Mouse (Mus musculus) frontal cortex, postnatal 25 days (tissue): Measurements from ENCODE around the gene Large1.
"Not testable (repeated sequence)": the region's sequence is repeated elsewhere in the genome, so short reads cannot be mapped to it uniquely, and the experiment has no call there.

ENCODE experiments used
- DNase-seq, 2 experiments: peaks; one replicate each; pipeline ENCODE4 v3.0.0; 2022; ENCODE audit warnings: low spot score in 2 of 2

Gene Large1

DNA sequence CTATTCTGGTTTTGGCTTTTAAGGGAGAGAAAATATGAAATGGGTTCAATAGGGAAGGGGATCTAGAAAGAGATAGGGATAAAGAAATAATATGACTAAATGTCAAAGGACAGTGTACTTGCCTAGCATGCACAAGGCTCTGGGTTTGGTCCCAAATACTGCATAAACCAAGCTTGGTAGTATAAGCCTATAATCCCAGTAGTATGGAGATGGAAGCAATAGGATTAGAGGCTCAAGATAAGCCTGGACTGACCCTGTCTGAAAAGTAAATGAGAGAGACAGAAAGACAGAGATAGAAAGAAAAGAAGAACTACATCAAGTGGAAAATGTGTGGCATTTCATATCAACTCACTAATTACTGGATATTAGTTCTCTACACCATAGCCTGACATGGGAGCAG, 180.7 kb downstream of the Large1 start:
- DNase-seq, result no peak

DNA sequence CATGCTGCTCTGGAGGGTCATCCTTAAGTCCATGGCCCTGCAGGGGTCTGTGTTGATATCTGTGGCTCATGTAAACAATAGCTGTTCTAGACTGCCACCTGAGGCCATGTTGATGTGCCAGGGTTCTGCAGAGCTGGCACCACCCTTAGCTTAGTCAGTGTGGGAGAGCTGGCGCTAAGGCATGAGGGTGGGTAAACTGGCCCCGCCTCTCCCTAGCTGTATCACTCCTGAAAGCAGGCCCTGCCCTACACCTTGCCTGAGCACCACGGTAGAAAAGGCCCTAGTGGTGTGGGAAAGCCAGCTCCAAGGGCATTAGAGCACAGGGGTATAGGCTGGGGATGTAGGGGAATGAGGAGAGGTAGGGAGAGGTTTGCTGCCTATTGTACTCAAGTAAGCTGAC, 191.3 kb downstream of the Large1 start:
- DNase-seq, result no peak

DNA sequence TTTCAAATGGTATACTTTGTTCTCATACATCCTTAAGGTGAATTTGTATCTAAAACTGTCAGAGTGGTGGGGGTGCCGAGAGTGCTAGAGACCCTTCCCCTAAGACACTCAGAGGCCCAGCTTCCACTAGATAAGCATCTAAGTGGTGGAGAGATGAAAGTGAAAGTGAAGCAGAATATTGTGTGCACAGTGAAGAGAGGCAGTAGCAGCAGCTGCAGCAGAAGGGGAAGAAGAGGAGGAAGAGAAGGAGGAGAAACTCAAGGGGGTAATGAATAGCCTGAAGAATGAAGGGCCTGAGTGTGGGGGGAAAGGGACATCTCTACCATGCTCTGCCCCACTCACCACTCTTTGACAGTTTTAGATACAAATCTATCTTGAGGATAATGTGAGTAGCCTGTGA, 191.8 kb downstream of the Large1 start:
- no peak for DNase-seq

DNA sequence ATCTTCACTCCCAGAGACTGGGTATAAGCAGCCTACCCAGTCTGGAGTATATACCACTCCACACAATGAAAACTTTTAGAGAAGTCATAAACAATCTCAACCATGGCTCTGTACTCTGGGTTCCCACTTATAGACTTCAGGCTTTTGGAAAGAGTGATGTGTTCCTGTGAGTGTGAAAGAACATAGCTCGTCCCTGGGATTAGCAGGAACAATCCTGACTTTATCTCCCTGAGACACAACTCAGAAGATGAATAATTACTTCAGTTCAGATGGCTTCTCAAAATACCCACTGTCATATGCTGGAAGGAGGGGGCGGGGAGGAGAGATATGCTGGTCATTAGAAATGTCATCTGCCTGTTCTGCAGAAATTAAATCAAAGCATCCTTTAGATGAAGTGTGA, 192.4 kb downstream of the Large1 start:
- no peak for DNase-seq

DNA sequence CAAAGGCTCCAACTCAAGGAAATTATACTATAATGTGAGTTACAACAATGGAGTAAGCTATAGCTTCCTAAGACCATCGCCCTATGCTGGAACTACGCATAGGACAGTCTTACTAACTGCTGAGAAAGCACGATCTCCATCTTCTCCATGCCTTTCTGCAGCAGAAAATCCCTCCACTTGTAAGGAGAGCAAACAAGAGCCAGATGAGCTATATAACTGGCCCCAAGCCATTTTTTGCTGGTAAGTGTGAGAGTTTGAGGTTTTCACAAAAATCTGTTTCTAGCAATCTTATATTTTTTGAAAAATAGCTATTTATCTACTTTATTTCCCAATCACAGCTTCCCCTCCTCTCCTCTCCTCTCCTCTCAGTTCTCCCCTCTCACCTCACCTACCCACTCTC, 206.1 kb downstream of the Large1 start:
- no peak for DNase-seq

DNA sequence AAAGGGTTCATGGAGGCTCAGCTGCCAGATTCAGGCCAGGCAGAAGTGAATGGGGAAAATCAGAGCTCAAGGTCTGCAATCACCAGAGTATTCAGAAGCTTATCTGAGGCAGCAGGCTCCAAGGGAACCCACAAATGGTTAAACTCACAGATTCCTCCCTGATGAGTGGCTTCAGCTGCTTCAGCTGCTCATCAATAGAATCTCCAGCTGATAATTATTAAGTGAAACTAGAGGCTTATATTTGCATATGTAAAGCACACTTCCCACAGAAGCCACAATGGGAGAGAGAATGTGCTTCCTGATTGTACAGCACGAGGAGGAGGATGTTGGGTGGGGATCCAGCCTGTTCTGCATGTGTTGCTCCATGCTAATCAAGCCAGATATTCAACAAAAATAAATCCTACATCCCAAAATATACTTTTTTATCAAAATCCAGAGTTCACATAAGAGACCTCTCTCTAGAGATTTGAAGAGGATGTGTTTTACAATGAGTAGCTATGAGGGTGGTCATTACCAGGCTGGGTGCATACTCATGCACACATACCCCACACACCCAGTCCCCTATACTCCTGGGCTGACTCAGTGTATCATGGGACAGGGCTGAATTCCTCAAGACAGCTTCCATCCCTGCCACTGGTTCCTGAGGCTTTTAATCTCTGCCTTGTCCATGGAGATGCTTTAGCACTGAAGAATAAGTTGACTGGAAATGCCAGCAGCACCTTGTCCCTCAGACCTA, 210.5 kb downstream of the Large1 start:
- no peak for DNase-seq

DNA sequence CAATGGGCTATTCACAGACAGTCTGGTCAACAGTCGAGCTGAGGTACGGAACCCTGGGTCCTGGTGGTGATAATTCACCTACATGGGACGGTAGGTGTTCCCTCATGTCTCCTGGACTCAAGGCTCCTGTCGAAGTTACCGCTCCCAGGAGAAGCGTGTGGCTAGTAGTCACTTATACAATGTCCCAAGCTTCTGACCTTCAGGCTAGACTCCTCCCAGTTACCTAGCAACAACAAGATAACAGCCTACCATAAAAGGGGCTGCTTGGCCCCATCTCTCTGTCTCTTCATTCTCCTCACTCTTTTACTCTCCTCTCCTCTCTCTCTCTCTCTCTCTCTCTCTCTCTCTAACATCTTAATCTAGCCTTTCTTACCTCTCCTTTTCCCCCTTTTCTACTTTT, 217.9 kb downstream of the Large1 start:
- no peak for DNase-seq

DNA sequence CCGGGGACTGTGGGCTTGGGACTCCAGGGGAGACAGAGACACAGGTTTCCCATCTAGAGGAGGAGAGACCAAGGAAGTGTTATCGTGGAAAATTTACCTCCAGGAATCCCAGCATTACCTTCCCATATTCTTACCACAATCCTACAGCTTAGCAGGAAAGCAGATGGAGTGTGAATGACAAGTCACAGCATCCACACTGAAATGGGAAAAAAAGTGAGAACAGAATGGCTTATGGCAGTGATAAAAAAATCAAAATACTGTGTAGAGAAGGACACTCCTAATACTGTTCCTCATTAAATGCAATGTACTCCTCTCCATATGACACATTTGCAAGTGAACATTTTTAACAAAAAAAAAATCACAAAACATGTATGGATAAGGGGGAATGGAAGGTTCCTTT, 221.3 kb downstream of the Large1 start:
- DNase-seq, result no peak

DNA sequence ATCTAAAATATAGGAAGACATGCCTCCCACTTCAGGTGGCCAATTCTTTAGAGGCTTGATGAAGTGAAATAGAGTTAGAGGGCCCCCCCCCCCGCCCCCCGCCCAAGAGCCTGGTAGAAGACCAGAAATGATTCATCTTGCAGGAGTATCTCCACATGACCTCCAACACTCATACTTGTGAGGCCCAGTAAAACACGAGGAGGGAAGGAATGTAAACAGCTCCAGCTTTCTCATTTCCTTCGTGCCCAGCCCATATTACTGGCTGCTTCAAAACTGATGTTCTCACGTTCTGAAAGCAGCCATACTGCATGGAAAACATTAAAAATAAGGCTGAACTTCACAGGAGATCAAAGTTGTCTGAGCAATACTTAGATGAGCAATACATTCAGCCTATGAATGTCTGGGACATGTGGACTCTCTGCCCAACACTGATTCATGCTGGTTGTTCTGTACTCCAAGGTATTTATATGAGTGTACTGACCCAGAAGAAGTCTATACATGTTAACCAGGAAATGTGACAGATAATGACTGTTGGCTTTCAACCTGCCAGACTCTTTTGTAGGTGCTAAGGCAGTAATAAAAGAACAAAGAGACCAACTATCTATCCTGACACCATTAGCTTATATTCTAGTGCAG, 229.4 kb downstream of the Large1 start:
- no peak for DNase-seq

DNA sequence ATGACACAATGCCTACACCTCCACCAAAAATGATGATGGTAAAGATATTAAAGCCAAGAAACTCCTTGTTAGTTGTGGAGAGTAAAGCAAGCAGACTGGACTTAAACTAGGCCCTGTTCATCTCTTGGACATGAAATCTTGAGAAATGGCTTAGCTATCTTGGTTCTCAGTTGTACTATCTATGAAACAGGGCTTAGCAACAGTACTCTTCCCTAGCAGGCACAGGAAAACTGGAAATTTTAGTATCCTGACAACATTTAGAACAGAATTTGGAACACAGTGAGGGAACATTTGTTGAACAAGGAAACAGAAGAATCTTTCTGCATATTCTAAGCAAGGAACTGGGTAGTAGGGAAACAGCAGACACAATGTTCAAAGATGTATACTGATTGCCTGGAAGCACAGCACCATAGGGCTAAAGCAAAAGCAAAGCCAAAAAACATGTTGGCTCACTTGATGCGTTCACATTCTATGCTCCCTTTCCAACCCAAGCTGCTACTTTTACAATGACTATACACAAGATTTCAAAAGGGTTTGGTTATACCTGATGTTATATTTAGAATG, 240.9 kb downstream of the Large1 start:
- no peak for DNase-seq

DNA sequence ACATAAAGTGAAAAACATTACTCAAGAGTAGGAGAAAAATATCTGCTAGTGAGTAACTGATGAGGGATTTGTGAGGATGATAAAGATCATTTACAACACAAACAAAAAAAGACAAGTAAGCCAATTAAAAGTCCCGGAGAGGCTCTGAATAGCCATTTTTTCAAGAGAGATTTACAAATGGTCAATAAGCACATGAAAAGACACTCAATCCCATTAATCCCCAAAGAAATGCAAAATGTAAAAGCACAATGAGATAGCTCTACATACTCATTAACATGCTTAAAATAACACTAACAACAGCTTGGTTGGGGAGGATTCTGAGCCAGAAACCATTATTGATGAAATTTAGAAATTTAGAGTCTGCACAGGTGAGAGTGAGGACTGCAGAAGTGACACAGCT, 249.3 kb downstream of the Large1 start:
- no peak for DNase-seq

DNA sequence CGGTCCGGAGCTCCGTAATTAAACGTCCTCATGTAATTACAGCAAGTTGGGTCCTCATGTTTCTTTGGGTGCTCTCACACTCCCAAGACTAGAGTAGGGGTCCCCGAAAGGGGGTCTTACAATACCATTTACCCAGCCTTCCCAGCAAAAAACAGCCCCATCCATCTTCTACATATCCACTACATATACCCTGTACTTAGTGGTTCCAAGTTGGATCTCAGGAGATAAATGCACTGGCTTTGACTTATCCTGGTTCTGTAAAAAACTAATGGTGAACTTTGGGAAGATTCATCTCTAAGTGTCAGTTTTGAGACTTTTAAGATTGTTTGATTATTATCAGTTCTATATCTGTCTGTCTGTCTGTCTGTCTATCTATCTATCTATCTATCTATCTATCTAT, 252.3 kb downstream of the Large1 start:
- DNase-seq, result no peak

DNA sequence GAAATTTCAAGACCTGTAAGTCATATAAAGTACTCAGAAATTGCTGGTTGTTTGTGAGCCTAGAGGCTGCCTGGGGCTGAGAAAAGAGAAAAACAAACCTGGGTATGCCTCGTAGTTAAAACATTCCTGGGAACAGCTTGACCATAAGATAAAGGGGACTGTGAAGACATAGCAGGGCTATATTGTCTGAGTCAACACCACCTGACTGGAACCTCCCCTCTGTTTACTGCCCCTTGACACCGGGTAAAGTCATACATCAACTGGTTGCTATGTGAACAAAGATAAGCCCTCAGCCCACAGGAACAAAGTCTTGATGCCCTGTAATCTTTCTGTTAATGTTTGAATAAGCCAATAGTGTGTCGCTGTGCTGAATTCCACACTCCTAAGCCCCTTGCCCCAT, 252.7 kb downstream of the Large1 start:
- not testable (repeated sequence) for DNase-seq

DNA sequence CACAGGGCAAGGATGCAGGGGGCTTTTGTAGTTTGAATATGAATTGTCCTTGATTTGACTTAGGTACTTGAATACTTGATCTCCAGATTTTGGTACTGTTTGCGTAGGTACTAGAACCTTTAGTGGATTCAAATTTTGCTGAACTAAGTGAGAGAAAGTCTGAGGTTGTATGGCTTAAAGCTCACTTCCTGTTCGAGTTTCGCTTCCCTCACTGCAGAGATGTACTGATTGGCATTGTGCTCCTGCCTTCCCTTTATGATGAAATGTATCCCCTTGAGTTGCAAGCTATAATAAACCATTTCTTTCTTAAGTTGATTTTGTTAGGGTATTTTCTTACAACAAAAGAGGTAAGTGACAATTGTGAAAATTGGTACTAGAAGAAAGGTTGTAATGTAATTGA, 253.8 kb downstream of the Large1 start:
- DNase-seq, result no peak

DNA sequence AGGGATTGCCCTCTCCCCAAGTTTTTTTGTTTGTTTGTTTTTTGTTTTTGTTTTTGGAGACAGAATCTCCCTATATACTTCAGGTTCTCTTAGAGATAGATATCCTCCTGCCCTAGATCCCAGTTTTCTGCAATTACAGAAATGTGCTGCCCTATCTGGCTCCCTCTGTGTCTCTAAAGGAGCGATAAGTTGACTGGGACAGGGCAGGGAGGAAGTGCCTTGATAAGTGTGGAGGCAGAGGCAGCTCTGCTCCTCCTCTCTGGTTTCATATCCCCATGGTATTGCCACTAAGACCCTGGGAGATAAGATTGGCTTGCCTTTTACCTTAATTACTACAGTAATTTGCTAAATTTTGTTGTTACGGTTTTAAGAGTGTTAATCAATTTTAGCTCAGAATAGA, 256.4 kb downstream of the Large1 start:
- no peak for DNase-seq

DNA sequence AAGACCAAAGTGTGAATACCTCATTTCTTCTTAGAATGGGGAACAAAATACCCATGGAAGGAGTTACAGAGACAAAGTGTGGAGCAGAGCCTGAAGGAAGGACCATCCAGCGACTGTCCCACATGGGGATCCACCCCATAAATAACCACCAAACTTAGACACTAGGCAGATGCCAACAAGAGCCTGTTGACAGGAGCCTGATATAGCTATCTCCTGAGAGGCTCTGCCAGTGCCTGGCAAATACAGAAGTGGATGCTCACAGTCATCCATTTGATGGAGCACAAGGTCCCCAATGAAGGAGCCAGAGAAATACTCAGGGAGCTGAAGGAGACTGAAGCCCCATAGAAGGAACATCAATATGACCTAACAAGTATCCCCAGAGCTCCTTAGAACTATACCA, 275.6 kb downstream of the Large1 start:
- DNase-seq, result not testable (repeated sequence)

DNA sequence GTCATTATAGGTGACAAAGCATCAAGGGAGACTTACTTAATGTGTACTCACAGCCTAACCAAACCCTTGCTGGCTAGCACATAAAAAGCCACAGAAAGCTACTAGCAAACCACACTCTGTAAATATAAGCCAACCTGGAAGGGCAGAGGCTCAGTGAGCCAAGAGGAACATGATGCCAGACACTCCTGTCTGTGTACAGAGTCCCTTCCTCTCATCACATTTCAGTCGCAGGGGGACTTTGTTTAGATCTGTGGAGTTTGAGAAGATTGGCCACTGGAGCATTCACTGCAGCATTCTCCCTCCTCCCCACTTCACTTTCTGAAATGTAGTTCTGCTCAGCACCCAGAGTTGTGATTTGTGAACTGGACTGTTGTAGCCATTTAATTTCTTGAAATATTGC, 291.9 kb downstream of the Large1 start:
- DNase-seq, result no peak

DNA sequence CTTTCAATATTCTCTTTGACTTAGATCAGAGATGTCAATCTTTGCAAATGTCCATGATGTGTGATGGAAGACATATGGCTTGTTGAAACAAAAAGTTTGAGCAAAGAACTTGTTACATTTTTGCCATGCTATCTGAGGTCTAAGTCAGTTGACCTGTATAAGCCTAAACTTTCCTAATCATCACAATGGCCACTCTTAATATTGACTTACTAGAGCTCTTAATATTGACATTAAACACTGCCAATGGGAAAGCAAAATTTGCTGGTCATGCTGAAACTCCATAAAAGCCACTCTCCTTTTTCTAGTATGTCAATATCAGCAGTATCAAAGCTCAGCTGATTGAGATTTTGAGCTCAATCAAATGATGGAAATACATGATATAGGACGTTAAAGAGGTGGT, 298.6 kb downstream of the Large1 start:
- no peak for DNase-seq

DNA sequence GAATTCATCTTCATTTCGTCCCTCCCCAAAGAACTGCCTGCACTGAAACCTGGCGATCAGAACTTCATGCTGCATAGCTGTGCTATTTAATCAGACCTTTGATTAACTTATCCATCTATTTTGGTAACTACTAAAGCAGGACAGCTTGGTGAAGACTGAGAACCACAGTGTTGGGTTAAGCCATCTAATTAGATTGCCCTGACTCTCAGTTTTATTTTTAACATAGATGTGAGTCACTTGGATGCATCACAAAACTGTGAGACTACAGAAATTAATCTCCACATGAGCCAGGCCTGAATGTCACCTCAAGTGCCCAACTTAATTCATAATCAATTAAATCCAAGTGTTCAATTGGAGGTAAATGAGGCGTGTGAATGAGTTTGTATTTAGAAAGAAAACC, 299.5 kb downstream of the Large1 start:
- DNase-seq, result no peak

DNA sequence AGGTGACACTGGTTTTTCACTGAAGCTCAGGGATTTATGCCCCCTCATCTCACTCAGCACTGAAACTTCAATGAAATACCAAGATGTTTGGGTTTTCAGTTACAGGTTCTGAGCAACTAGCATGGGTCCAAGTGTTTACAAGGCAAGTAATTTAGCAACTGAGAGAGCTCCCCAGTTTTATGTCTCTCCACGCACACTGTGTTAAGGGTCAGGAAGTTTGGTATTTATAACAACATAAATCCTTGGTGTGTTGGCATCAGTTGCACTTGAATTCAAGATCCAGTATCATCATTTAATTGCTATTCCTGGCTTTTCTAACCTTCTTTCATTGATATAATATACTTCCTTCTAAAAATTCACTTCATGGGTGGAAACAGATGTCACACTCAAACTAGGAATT, 300.9 kb downstream of the Large1 start:
- no peak for DNase-seq

DNA sequence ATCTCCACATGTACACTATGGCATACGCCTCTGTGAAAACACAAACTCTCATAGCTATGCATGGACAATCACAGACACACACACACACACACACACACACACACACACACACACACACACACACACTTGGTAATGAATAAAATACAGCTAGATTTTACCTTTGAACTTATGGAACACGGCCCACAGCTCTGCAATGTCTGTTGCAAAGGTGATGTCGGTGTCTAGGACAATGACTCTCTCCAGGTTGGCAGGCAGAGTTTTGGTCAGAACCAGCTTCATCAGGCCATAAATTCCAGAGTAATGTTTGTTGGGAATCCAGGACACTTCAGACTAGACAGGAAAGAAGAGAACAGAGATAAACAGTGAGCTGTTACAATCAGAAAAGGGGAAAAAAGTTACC, 305.2 kb downstream of the Large1 start:
- DNase-seq, result no peak

DNA sequence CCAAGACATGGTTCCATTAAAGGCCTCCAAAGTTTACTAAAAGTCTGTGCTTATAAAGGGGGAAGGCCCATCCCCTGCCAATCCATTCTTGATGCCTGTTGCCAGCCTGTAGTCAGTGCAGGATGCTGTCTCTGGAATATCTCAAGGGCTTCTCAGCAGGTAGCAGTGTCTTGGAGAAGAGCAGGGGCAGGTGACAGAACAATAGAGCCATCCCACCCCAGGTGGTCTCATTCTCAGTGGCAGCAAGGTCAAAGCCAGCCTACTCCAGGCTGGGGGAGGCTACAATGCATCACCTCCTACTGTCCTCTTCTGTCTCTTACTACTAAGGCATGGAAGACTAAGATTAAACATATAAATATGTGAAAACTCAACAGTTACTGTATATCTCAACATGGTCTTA, 323.6 kb downstream of the Large1 start:
- no peak for DNase-seq

DNA sequence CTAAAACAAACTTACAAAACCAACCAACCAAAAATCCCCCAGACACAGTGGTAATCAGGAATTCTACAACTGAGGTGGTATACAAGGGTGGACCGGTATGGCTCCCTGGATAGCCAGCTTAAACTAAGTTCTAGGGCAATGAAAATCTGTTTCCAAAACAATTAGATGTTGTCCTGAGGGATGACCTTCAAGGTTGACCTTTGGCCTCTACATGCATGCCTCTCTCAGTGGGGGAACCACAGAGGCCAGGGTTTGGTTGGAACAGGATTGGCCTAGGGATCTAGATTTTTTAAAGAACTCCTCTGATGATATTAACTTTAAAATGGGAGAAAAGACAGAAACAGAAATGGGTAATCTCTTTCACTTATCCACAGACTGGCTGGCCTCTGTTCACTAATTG, 335.1 kb downstream of the Large1 start:
- DNase-seq, result no peak

DNA sequence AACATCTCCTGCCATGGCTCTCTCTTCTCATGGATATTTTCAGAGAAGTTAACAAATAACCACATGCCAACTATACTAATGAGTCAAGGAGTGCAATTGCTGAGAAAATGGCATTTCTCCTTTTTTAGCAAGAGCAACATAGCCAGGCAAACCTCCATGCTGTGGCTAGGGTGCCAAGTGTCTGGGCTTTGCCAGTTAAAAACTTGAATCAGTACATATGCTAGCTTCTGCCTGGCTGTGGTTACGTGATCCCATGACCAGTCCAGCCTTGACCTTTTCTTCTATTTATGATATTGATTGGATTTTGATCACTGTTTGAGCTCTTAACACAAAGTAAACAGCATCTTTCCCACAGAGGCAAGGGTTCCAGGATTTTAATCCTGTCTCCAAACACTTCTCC, 335.7 kb downstream of the Large1 start:
- no peak for DNase-seq
